Mouse (Mus musculus) 416B (cell line): Measurements from ENCODE around the gene Rin1.

Source experiments
- DNase-seq: peaks from one replicate; pipeline ENCODE4 v3.0.0; 2011; ENCODE audit warnings: low read depth

Gene Rin1

GRCm38 (mm10) chr19:5094746-5095417 is 44.6 kb downstream of the Rin1 start:
- DNase-seq, result no peak

DNA sequence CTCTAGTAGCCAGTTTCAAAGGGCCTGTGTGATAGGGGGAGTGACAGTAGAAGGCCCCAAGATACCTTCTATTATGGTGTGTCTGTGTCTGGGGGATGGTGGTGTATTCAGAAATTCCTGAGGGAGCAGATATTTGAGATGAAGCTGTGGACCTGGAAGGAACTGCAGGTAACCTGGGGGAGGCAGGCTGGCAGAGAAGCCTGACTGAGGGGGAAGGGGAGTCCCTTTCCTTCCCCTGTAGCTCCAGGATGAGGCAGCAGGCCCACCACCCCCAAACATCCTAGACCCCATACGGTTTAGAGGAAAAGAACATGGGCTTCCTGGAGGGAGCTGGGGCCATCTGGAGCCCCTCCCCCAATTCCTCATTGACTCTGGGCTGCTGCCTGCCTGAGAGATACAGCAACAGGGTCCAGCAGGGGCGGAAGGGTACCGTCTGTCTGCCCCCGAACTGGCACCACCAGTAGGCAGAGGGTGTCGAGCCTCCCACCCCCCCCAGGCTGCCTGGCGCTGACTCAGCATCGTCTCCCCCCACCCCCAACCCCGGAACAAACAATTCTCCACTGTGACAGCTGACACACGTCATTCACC is 45.7 kb downstream of the Rin1 start:
- DNase-seq, result no peak

GRCm38 (mm10) chr19:5097521-5098362 is 47.5 kb downstream of the Rin1 start:
- DNase-seq, result no peak

DNA sequence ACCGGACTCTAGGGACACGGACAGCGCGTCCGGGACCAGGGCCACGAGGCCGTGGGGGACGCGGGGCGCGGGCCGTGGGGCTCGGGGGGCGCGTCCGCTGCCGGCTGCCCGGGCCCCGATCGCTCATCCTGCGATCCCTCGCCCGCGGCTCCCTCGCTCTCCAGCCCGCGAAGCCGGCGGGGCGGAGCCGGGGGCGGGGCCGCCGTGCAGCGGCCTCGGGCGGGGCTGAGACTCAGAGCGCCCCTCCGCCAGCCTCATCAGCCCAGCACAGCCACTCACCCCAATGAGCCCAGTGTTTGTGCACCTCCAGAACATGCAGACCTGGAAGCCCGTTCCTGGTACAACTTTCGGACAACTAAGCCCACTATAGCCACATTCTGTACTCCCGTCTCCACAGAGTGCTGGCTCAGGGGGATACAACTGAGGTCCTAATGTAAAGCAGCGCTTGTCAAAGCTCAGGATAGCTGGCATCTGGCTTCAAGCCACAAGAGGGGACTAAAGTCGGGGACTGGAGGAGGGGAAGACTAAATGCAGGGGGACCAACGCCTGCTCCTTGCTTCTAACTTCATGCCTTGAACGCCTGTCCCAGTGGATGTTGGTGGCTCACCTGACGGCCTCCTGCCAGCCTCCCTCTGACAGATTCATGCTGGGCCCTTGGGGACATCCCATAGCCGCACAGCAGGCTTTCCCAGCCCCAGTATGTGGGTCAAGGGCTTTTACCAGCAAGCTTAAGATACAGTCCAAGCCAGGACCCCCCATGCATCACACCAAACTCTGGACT is 48.3 kb downstream of the Rin1 start, which contains the start of gene Cnih2:
Gene Cnih2 (minus strand): TSS at position 159 of the 781 bp plus-strand sequence.
- no peak for DNase-seq

DNA sequence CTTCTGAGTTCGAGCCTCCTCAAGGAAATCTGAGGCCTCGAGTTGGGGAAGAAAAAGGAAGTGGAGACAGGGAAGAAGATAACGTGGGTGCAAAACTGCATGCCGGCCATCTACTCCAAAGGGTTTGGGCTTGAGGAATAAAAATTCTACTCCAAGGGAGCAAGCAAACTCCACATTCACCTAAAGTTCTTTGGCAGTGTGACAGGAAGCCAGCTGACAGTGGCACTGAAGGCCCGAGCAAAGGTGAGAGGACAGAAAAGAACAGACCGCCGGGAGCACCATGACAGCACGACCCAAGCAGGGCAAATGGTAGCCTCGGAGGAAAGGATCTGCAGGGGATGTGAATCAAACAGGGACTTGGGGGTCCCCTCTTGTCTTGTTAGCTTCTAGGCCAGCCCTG is 55.8 kb downstream of the Rin1 start:
- DNase-seq, result peak; percentile 44
